Mouse (Mus musculus) cerebellum, adult 9-10 months (tissue): ENCODE measurements at regions not wholly inside any gene's neighbourhood (a gene's known extent, or its start where the extent isn't known, plus 50 kb on each side); places are given as distances from the start of the nearest gene placed in this dataset.

ENCODE experiments used
- DNase-seq: peaks from one replicate; pipeline ENCODE4 v3.0.0; 2022

GRCm38 (mm10) chr7:115192992-115193761, 449.7 kb downstream of the Insc start:
- no peak for DNase-seq

- DNase-seq = no peak
Observed at GRCm38 (mm10) chr7:115204916-115205315, 461.4 kb downstream of the Insc start.

- DNase-seq = no peak
Observed at GRCm38 (mm10) chr7:115206479-115207134, 463.1 kb downstream of the Insc start.

GRCm38 (mm10) chr7:115208781-115209180, 465.3 kb downstream of the Insc start:
- no peak for DNase-seq

- no peak for DNase-seq
Observed at GRCm38 (mm10) chr7:115210012-115210411, 466.5 kb downstream of the Insc start.

- DNase-seq = peak; percentile 75
Observed at GRCm38 (mm10) chr7:115216838-115217237, 473.3 kb downstream of the Insc start.

- no peak for DNase-seq
Observed at GRCm38 (mm10) chr7:115217255-115217654, 473.8 kb downstream of the Insc start.

- no peak for DNase-seq
Observed at GRCm38 (mm10) chr7:115217712-115218111, 474.2 kb downstream of the Insc start.

- no peak for DNase-seq
Observed at GRCm38 (mm10) chr7:115218596-115219180, 475.2 kb downstream of the Insc start.

- DNase-seq = no peak
Observed at GRCm38 (mm10) chr7:115222642-115223041, 479.1 kb downstream of the Insc start.

GRCm38 (mm10) chr7:115230525-115230924, 487.0 kb downstream of the Insc start:
- DNase-seq = no peak

GRCm38 (mm10) chr7:115233850-115234436, 490.4 kb downstream of the Insc start:
- DNase-seq = no peak

- no peak for DNase-seq
Observed at GRCm38 (mm10) chr7:115237131-115237530, 493.6 kb downstream of the Insc start.

GRCm38 (mm10) chr7:115251591-115252369, 508.3 kb downstream of the Insc start:
- DNase-seq = no peak

- DNase-seq = no peak
Observed at GRCm38 (mm10) chr7:115252370-115252750, 508.9 kb downstream of the Insc start.

- DNase-seq = no peak
Observed at GRCm38 (mm10) chr7:115258626-115259025, 515.1 kb downstream of the Insc start.

- DNase-seq = no peak
Observed at GRCm38 (mm10) chr7:115263082-115263481, 519.6 kb downstream of the Insc start.

- no peak for DNase-seq
Observed at GRCm38 (mm10) chr7:115266141-115266540, 522.6 kb downstream of the Insc start.

GRCm38 (mm10) chr7:115270803-115271202, 527.3 kb downstream of the Insc start:
- no peak for DNase-seq

GRCm38 (mm10) chr7:115274836-115275235, 531.3 kb downstream of the Insc start:
- DNase-seq = no peak

- no peak for DNase-seq
Observed at GRCm38 (mm10) chr7:115290801-115291417, 547.4 kb downstream of the Insc start.

GRCm38 (mm10) chr7:115294655-115295230, 551.2 kb downstream of the Insc start:
- no peak for DNase-seq
